Mouse (Mus musculus): ENCODE data around the gene Arf6. TPM values are rescaled to one million over a fixed set of nuclear protein-coding genes. Genes with fewer than 3 reads are reported as not detected.
"Not testable (repeated sequence)": the region's sequence is repeated elsewhere in the genome, so short reads cannot be mapped to it uniquely, and the experiment has no call there.

Arf6 gene
- polyA plus RNA-seq, 2 experiments, result 82.2 to 106 TPM

- no peak for TF ChIP-seq POLR2A (IDR thresholded peaks at IDR 0.05; ENCODE audit: borderline replicate concordance, extremely low read depth, insufficient read depth, insufficient read length)
- H3K36me3 ChIP-seq (ENCODE audit: control insufficient read depth, insufficient read depth, low read length), result peaks cover 67% of the 10 kb centered on the region
- 0 out of 2 replicates have a peak, but pooled peaks cover 2% of the 10 kb centered on the region for H3K4me1 ChIP-seq (ENCODE audit: control insufficient read depth, insufficient read depth, low read length)
- H3K4me3 ChIP-seq (replicated peaks; ENCODE audit: low read length), result no peak overlapping the region
- H3K9me3 ChIP-seq (ENCODE audit: control insufficient read depth, low read length), result no peaks in the 10 kb centered on the region
- DNase-seq (ENCODE audit: low spot score) (no peak), ATAC-seq (ENCODE audit: low FRiP score, low read depth) (no peak)
- no peak overlapping the region for H3K27ac ChIP-seq (replicated peaks; ENCODE audit: low read depth, low read length)
- H3K4me2 ChIP-seq (replicated peaks; ENCODE audit: low read depth, low read length, severe bottlenecking), result no peak overlapping the region
- no peak overlapping the region for H3K9ac ChIP-seq (ENCODE audit: low read depth, low read length, severe bottlenecking)
- 91% methylated on average over 1 of the region's 1 CpGs for WGBS
- H3K27me3 ChIP-seq (ENCODE audit: control insufficient read depth, insufficient read depth, low read length), result no peaks in the 10 kb centered on the region
These were observed 20.3 kb upstream of the Arf6 start for GRCm38 (mm10) chr12:69351685-69352084.

GRCm38 (mm10) chr12:69356546-69357299 is 15.2 kb upstream of the Arf6 start, which contains the start of gene Nemf:
Gene Nemf (minus strand): TSS chr12:69357165.
- Histone ChIP-seq H3K4me3 (replicated peaks; ENCODE audit: low read length) (peak within 1 kb of the TSS; percentile 79), H3K36me3 (ENCODE audit: control insufficient read depth, insufficient read depth, low read length) (peaks cover 25% of the 10 kb centered on the region), H3K27ac (replicated peaks; ENCODE audit: low read depth, low read length) (peak within 1 kb of the TSS; percentile 75; the same call in 1 of the 2 replicates), H3K4me1 (ENCODE audit: control insufficient read depth, insufficient read depth, low read length) (peaks cover 2% of the 10 kb centered on the region; the same call in 1 of the 2 replicates), H3K4me2 (replicated peaks; ENCODE audit: low read depth, low read length, severe bottlenecking) (peak within 1 kb of the TSS; percentile 80), H3K9ac (ENCODE audit: low read depth, low read length, severe bottlenecking) (peak within 1 kb of the TSS; percentile 92), H3K27me3 (ENCODE audit: control insufficient read depth, insufficient read depth, low read length) (no peaks in the 10 kb centered on the region), H3K9me3 (ENCODE audit: control insufficient read depth, low read length) (no peaks in the 10 kb centered on the region)
- DNase-seq (ENCODE audit: low spot score), result peak; percentile 93
- peak; percentile 77; the same call in 1 of the 2 replicates for TF ChIP-seq POLR2A (IDR thresholded peaks at IDR 0.05; ENCODE audit: borderline replicate concordance, extremely low read depth, insufficient read depth, insufficient read length)
- peak; percentile 44 for ATAC-seq (ENCODE audit: low FRiP score, low read depth)
- 3% methylated on average over 36 of the region's 50 CpGs for WGBS

GRCm38 (mm10) chr12:69357300-69357646 is 14.7 kb upstream of the Arf6 start:
- WGBS, result 8% methylated on average over 13 of the region's 13 CpGs
- peak overlapping the region; percentile 79 for H3K4me3 ChIP-seq (replicated peaks; ENCODE audit: low read length)
- H3K4me2 ChIP-seq (replicated peaks; ENCODE audit: low read depth, low read length, severe bottlenecking), result peak overlapping the region; percentile 80
- H3K9ac ChIP-seq (ENCODE audit: low read depth, low read length, severe bottlenecking), result peak overlapping the region; percentile 92
- peaks cover 19% of the 10 kb centered on the region for H3K36me3 ChIP-seq (ENCODE audit: control insufficient read depth, insufficient read depth, low read length)
- peaks cover 7% of the 10 kb centered on the region; the same call in 1 of the 2 replicates for H3K4me1 ChIP-seq (ENCODE audit: control insufficient read depth, insufficient read depth, low read length)
- H3K9me3 ChIP-seq (ENCODE audit: control insufficient read depth, low read length), result no peaks in the 10 kb centered on the region
- no peak for TF ChIP-seq POLR2A (IDR thresholded peaks at IDR 0.05; ENCODE audit: borderline replicate concordance, extremely low read depth, insufficient read depth, insufficient read length)
- no peak for DNase-seq (ENCODE audit: low spot score)
- no peaks in the 10 kb centered on the region for H3K27me3 ChIP-seq (ENCODE audit: control insufficient read depth, insufficient read depth, low read length)
- ATAC-seq (ENCODE audit: low FRiP score, low read depth), result no peak
- 0 out of 2 replicates have a peak overlapping the region, but pooled peaks have one; percentile 2 for H3K27ac ChIP-seq (replicated peaks; ENCODE audit: low read depth, low read length)

- DNase-seq (ENCODE audit: low spot score), result peak; percentile 89
- no peaks in the 10 kb centered on the region for H3K9me3 ChIP-seq (ENCODE audit: control insufficient read depth, low read length)
These were observed 11.3 kb upstream of the Arf6 start for GRCm38 (mm10) chr12:69360655-69360996.

GRCm38 (mm10) chr12:69360997-69361899 is 10.7 kb upstream of the Arf6 start:
- peak; percentile 69; the same call in 1 of the 2 replicates for TF ChIP-seq POLR2A (IDR thresholded peaks at IDR 0.05; ENCODE audit: borderline replicate concordance, extremely low read depth, insufficient read depth, insufficient read length)
- WGBS, result under 1% methylated on average over 38 of the region's 50 CpGs
- Histone ChIP-seq H3K4me3 (replicated peaks; ENCODE audit: low read length) (peak overlapping the region; percentile 35), H3K4me2 (replicated peaks; ENCODE audit: low read depth, low read length, severe bottlenecking) (peak overlapping the region; percentile 75), H3K9ac (ENCODE audit: low read depth, low read length, severe bottlenecking) (peak overlapping the region; percentile 64), H3K4me1 (ENCODE audit: control insufficient read depth, insufficient read depth, low read length) (peaks cover 15% of the 10 kb centered on the region; the same call in 1 of the 2 replicates), H3K27ac (replicated peaks; ENCODE audit: low read depth, low read length) (peak overlapping the region; percentile 92)
- not testable (repeated sequence) for H3K27me3 ChIP-seq (ENCODE audit: control insufficient read depth, insufficient read depth, low read length); H3K36me3 ChIP-seq (ENCODE audit: control insufficient read depth, insufficient read depth, low read length); H3K9me3 ChIP-seq (ENCODE audit: control insufficient read depth, low read length)
- ATAC-seq (ENCODE audit: low FRiP score, low read depth) (peak; percentile 95), DNase-seq (ENCODE audit: low spot score) (peak; percentile 99)

More at GRCm38 (mm10) chr12:69360655-69360996, 11.3 kb upstream of the Arf6 start:
- ATAC-seq (ENCODE audit: low FRiP score, low read depth), result no peak; the same call in 1 of the 2 replicates
- H3K36me3 ChIP-seq (ENCODE audit: control insufficient read depth, insufficient read depth, low read length), result no peaks in the 10 kb centered on the region
- no peaks in the 10 kb centered on the region for H3K27me3 ChIP-seq (ENCODE audit: control insufficient read depth, insufficient read depth, low read length)
- peaks cover 18% of the 10 kb centered on the region; the same call in 1 of the 2 replicates for H3K4me1 ChIP-seq (ENCODE audit: control insufficient read depth, insufficient read depth, low read length)
- no peak overlapping the region for H3K4me3 ChIP-seq (replicated peaks; ENCODE audit: low read length)
- WGBS, result 20% methylated on average over 5 of the region's 5 CpGs
- no peak for TF ChIP-seq POLR2A (IDR thresholded peaks at IDR 0.05; ENCODE audit: borderline replicate concordance, extremely low read depth, insufficient read depth, insufficient read length)
- H3K4me2 ChIP-seq (replicated peaks; ENCODE audit: low read depth, low read length, severe bottlenecking), result no peak overlapping the region
- H3K27ac ChIP-seq (replicated peaks; ENCODE audit: low read depth, low read length), result no peak overlapping the region
- no peak overlapping the region for H3K9ac ChIP-seq (ENCODE audit: low read depth, low read length, severe bottlenecking)
